Mouse (Mus musculus) v-Abl transformed pro-B cells (cell line): ENCODE results near the gene B230217C12Rik.

Source experiments
- in situ Hi-C, 2 experiments: fragments of 400-800 bp; cut with MboI; formaldehyde crosslinking; loops; one replicate each; pipeline ENCODE4 v1.15.1; 2025; ENCODE audit not compliant: unreplicated experiment in 2 of 2

B230217C12Rik gene

DNA sequence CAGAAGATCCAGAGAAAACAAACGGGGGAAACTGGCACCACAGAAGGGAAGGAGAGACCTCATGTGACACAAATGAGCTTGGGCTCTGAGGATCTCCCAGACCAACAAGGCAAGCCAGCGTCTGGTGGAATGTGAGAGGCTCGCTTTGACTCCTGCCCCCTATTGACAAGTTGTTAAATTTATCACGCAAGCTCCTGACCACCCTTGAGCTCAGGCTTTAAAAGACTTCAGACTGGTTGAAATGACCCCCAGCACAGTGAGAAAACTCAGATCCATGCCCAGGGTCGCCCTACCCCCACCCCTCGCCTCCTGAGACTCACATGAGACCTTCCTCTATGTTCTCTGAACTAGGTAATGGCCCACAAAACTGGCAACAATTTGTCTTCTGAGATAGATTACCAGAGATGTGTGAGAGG, at the start of gene B230217C12Rik:
TSS of gene B230217C12Rik (plus strand) at position 242 of the 416 bp plus-strand sequence.
- in situ Hi-C loops = no loop called here

DNA sequence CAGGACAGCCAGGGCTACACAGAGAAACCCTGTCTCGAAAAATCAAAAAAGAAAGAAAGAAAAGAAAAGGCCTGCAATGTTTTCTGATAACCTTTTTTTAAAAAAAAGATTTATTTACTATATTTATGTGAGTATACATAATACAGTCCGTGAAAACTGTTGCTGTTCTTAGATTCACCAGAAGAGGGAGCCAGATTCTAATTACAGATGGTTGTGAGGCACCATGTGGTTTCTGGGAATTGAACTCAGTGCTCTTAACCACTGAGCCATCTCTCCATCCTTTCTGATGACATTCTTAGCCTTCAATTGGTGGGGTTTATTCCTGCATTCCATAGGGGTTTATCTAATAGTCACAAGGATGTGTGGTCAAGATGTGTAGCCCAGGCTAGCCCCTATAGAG, 47.4 kb upstream of the B230217C12Rik start:
- in situ Hi-C loops = loop anchor here in 1 of 2 experiments (25.0 kb wide), 1 partner anchor 794 kb away; the partner anchor contains the start of genes Lrrc3c and Ormdl3

GRCm38 (mm10) chr11:97796910-97797309, 43.7 kb upstream of the B230217C12Rik start:
- in situ Hi-C loops = loop anchor here (5.0 to 25.0 kb wide), 4 partner anchors 85 to 790 kb away; partner anchors contain the start of genes Fbxo47 (in 2 of the 2), Lrrc3c (in 1 of the 2), Ormdl3 (in 1 of the 2) and Pcgf2 (in 1 of the 2)

GRCm38 (mm10) chr11:97797369-97798082, 43.1 kb upstream of the B230217C12Rik start:
- in situ Hi-C loops = loop anchor here (5.0 to 25.0 kb wide), 4 partner anchors 85 to 790 kb away; partner anchors contain the start of genes Fbxo47 (in 2 of the 2), Lrrc3c (in 1 of the 2), Ormdl3 (in 1 of the 2) and Pcgf2 (in 1 of the 2)

- in situ Hi-C loops = loop anchor here (5.0 to 25.0 kb wide), 4 partner anchors 84 to 789 kb away; partner anchors contain the start of genes Fbxo47 (in 2 of the 2), Lrrc3c (in 1 of the 2), Ormdl3 (in 1 of the 2) and Pcgf2 (in 1 of the 2)
These were observed 42.5 kb upstream of the B230217C12Rik start for GRCm38 (mm10) chr11:97798083-97798435.

DNA sequence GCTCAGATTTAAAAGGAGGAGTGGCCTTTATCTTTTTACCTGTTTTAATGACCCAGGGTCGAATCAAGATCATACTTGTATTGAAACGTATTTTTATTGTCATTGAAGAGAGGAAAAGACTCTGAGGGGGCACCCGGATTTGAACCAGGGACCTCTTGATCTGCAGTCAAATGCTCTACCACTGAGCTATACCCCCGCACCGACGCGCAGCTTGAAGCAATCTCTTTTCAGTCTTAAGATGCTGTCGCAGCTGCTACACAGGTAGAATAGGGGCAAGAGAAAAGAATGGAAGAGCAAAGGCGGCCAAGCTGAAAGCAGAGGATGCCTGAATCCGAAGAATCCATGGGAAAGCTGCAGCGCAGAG, 41.8 kb upstream of the B230217C12Rik start, which contains the start of gene Lasp1:
TSS of gene Lasp1 (plus strand) at position 219 of the 364 bp plus-strand sequence.
- in situ Hi-C loops = loop anchor here (5.0 to 25.0 kb wide), 4 partner anchors 84 to 789 kb away; partner anchors contain the start of genes Fbxo47 (in 2 of the 2), Lrrc3c (in 1 of the 2), Ormdl3 (in 1 of the 2) and Pcgf2 (in 1 of the 2)

DNA sequence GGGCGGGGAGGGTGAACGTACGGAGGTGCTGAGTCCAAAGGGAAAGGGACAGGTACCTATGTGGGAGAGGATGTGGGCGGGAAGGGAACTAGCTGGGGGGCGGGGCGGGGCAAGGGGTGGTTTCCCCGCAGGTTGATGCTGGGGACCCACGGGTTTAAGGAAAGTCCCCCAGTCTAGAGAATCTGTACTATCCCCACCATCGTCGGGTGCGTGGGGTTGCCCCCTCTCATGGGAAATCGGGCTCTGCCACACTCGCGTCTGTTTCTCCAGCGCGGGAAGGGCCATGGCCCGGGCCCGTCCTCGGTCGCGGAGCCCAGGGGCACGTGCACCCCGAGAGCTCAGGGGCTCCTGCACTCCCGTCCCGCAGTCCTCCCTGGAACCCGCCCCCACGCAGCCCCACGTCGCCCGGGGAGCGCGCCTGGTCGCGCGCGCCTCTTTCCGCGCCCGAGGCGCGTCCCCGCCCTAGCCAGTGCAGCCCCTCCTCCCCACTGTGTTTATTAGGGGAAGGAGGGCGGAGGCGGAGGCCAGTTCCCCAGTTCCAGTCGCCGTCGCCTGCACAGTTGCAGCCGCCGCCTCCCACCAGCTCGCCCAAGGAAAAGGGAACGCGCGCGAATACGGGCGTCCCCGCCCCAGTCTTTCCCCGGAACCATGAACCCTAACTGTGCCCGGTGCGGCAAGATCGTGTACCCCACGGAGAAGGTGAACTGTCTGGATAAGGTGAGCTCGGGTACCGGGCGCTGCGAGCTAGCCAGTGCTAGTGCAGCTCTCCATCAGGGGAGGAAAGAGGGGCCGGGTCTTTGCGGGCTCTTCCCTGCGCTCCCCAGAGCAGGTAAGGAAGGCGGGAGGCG, 41.2 kb upstream of the B230217C12Rik start:
- in situ Hi-C loops = loop anchor here (5.0 to 25.0 kb wide), 4 partner anchors 83 to 788 kb away; partner anchors contain the start of genes Fbxo47 (in 2 of the 2), Lrrc3c (in 1 of the 2), Ormdl3 (in 1 of the 2) and Pcgf2 (in 1 of the 2)

DNA sequence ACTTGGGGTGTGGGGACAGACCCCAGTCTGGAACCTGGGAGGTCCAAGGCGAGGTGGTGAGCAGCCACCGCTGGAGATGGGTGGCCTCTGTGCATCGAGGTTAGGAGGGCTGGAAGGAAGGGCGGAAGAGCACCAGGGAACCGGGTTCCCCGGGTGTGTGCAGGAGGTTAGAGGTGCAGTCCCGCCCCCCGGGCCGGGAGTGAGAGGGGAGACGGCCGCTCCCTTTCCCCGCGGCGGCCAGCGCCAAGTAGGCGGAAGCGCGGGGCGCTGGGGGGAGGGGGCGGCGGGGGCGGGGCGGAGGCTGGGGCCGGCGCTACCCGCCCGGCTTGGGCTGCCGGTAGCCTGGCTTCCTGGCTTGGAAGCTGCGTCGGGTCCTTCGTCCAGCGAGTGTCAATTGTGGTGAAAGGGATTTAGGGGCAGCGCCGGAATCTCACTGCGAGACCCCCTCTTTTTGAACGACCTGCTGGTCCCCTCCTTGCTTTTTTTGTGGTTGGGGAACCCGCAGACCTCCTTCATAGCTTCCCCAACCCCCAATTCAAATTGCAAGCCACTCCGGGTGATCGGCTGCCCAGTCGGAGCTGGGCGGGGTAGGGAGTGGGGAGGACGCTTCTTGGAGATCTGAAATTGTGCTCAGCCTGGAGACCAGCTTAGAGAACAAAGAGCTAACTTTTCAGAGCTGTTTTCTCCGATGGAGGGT, 40.4 kb upstream of the B230217C12Rik start:
- in situ Hi-C loops = loop anchor here (5.0 to 25.0 kb wide), 4 partner anchors 82 to 787 kb away; partner anchors contain the start of genes Fbxo47 (in 2 of the 2), Plxdc1 (in 2 of the 2), Lrrc3c (in 1 of the 2) and Ormdl3 (in 1 of the 2)

DNA sequence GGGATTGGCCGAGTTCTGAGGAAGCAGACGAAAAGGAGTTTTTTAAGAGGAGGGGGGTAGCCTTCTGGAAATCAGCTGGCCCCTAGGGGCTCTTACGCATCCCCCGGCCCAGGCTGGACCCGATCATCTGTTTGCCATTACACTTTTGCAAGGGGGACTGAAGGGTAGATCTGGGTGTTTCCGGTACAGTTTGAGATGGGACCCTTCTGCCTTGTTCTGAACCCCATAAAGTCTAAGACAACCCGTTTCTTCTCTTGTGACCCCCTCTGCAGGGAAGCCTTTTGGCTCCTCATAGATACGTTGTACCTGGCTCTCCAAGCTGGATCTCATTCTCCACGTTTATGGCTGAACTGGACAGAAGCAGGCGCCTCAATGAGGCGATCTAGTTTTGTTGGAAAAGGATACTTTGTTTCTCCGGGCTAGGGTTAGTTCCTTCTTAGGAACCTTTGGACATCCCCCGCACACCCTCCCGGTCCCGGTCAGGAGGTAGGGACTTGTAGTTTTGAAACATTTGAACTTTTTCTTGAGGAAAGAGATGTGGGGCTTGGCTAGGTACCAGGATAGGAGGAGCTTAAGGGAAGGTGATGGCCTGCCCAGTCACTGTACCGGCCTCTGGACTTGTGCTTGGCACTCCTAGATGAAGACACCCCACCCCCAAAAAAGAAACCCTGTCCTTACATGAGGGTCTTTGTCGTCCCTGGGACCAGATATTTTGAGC, 39.7 kb upstream of the B230217C12Rik start:
- in situ Hi-C loops = loop anchor here in 1 of 2 experiments (5.0 kb wide), 1 partner anchor 186 kb away; the partner anchor contains the start of gene Plxdc1

- in situ Hi-C loops = loop anchor here in 1 of 2 experiments (5.0 kb wide), 1 partner anchor 186 kb away; the partner anchor contains the start of gene Plxdc1
These were observed 39.0 kb upstream of the B230217C12Rik start for GRCm38 (mm10) chr11:97801409-97802193.

GRCm38 (mm10) chr11:97802194-97802470, 38.4 kb upstream of the B230217C12Rik start:
- in situ Hi-C loops = loop anchor here in 1 of 2 experiments (5.0 kb wide), 1 partner anchor 185 kb away; the partner anchor contains the start of gene Plxdc1

DNA sequence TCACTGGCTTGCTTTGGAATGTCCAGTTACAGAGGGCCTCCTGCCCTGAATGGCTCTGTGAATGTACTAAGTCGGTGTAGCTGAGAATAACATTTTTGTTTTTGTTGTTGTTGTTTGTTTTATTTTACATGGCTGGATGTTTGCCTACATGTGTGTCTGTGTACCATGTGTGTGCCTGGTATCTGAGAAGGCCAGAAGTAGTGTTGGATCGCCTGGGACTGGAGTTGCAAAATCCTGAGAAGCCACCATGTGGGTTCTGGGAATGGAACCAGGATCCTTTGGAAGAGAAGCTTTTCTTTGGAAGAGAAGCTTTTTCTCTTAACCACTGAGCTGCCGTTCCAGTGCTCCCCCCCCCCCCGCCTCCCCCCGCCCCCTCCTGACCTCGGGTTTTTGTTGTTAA, 38.1 kb upstream of the B230217C12Rik start:
- in situ Hi-C loops = loop anchor here in 1 of 2 experiments (5.0 kb wide), 1 partner anchor 185 kb away; the partner anchor contains the start of gene Plxdc1

- in situ Hi-C loops = loop anchor here in 1 of 2 experiments (5.0 kb wide), 1 partner anchor 183 kb away; the partner anchor contains the start of gene Plxdc1
These were observed 36.7 kb upstream of the B230217C12Rik start for GRCm38 (mm10) chr11:97803847-97804246.

GRCm38 (mm10) chr11:97804841-97805661, 35.5 kb upstream of the B230217C12Rik start:
- in situ Hi-C loops = loop anchor here in 1 of 2 experiments (5.0 kb wide), 1 partner anchor 182 kb away; the partner anchor contains the start of gene Plxdc1

DNA sequence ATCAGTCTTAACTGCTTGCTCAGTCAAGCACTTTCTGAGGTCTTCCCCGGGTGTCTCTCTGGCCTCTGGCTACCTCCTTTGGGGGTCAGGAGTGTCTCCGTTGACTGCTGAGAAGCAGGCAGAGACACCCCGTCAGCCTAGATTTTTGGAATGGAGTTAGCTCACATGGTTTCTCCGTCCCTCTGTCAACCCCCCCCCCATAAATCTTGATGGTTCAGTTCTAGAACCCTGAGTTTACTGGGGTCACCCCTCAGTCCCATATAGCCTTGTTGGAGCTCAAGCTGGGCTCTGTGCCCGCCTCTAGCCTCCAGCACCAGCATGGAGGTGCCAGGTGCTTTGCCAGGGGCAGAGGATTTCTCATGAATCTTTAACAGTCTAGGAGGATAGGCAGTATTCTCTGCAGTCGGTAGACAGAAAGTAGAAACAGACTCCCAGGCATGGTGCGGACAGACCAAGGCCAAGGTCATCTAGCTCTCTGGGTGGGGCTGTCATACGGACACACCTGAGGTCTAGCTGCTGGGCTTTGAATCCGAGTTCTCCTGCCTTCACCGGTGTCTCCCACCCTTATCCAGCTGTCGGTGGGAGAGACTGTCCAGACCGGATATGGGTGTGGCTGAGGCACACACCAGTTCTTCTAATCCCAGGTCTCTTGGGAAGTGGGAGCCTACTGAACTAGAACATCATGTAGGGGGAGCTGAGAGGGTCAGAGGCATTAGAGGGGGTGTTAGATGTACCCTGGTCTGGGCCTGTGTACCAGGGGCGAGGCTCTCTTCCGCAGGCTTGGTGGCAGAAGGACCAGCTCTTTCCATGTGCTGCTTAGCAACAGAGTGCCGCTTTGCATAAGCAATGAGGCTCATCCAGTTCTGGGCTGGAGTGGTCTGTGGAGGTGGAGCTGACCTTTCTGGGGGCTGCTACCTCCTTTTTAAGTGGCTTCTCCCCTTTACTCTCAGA, 34.6 kb upstream of the B230217C12Rik start:
- in situ Hi-C loops = no loop called here

GRCm38 (mm10) chr11:97806613-97806964, 34.0 kb upstream of the B230217C12Rik start:
- in situ Hi-C loops = no loop called here
